Mouse (Mus musculus): ENCODE measurements at regions not wholly inside any gene's neighbourhood (a gene's known extent, or its start where the extent isn't known, plus 50 kb on each side); places are given as distances from the start of the nearest gene placed in this dataset.

- in situ Hi-C loops (cut with MboI; ENCODE audit: low pct_ligation_motif_present, low pct_unique_long_range_greater_than_20kb, low sequenced_read_pairs) (no loop called here), dilution Hi-C loops (cut with MboI; ENCODE audit: extremely low pct_ligation_motif_present, extremely low pct_unique_long_range_greater_than_20kb, low sequenced_read_pairs) (no loop called here)
- TF ChIP-seq ELF1 (IDR thresholded peaks at IDR 0.05; ENCODE audit: low read depth, low read length) = no peak
- no peak for TF ChIP-seq TBP (conservative IDR thresholded peaks at IDR 0.05; ENCODE audit: low read depth, low read length)
- TF ChIP-seq UBTF (IDR thresholded peaks at IDR 0.05; ENCODE audit: low read depth, low read length) = no peak
- no peak for TF ChIP-seq GABPA (IDR thresholded peaks at IDR 0.05; ENCODE audit: insufficient replicate concordance, low read depth, low read length)
Measured at GRCm38 (mm10) chr6:16468693-16469375, 429.4 kb downstream of the Tfec start.

GRCm38 (mm10) chr6:16458279-16458678 is 440.0 kb downstream of the Tfec start:
- no peaks in the 10 kb centered on the region for H3K9me3 ChIP-seq (replicated peaks; ENCODE audit: low read length)
- H3K4me3 ChIP-seq (replicated peaks in 1 of 3; ENCODE audit: low read depth in 2 of 3, low read length in 2 of 3, poor library complexity in 1 of 3) = no peak overlapping the region
- in situ Hi-C loops (cut with MboI; ENCODE audit: low pct_ligation_motif_present, low pct_unique_long_range_greater_than_20kb, low sequenced_read_pairs) (no loop called here), dilution Hi-C loops (cut with MboI; ENCODE audit: extremely low pct_ligation_motif_present, extremely low pct_unique_long_range_greater_than_20kb, low sequenced_read_pairs) (no loop called here)
- no peaks in the 10 kb centered on the region for H3K27me3 ChIP-seq (replicated peaks)
- no peak overlapping the region for H3K9ac ChIP-seq (ENCODE audit: insufficient read depth, low read depth)
- no peaks in the 10 kb centered on the region for H3K79me2 ChIP-seq (replicated peaks; ENCODE audit: control insufficient read depth, extremely low read depth, insufficient read depth, poor library complexity, severe bottlenecking)
- DNase-seq (ENCODE audit: extremely low read depth) = no peak
- TF ChIP-seq CHD2 (IDR thresholded peaks at IDR 0.05; ENCODE audit: low read length) (no peak), GABPA (IDR thresholded peaks at IDR 0.05; ENCODE audit: insufficient replicate concordance, low read depth, low read length) (no peak), CHD1 (IDR thresholded peaks at IDR 0.05; ENCODE audit: low read depth, low read length) (no peak), POLR2A (IDR thresholded peaks at IDR 0.05; ENCODE audit: low read depth, low read length) (no peak), NRF1 (IDR thresholded peaks at IDR 0.05; ENCODE audit: low read depth, low read length) (no peak), ELF1 (IDR thresholded peaks at IDR 0.05; ENCODE audit: low read depth, low read length) (no peak), RAD21 (IDR thresholded peaks at IDR 0.05; ENCODE audit: low read depth, low read length) (no peak), UBTF (IDR thresholded peaks at IDR 0.05; ENCODE audit: low read depth, low read length) (no peak), HCFC1 (IDR thresholded peaks at IDR 0.05; ENCODE audit: low read depth, low read length) (no peak)
- H3K4me2 ChIP-seq (ENCODE audit: insufficient read depth, low read depth, poor library complexity, severe bottlenecking) = no peak overlapping the region
- H3K4me1 ChIP-seq (ENCODE audit: control insufficient read depth in 1 of 2, insufficient read depth in 2 of 2) = no peaks in the 10 kb centered on the region
- H3K36me3 ChIP-seq (replicated peaks in 1 of 2; ENCODE audit: control insufficient read depth in 1 of 2, insufficient read depth in 1 of 2, low read length in 1 of 2) = no peaks in the 10 kb centered on the region
- H3K27ac ChIP-seq (ENCODE audit: insufficient read depth, low read depth) = no peak overlapping the region

More at GRCm38 (mm10) chr6:16468693-16469375, 429.4 kb downstream of the Tfec start:
- no peak overlapping the region for H3K4me2 ChIP-seq (ENCODE audit: insufficient read depth, low read depth, poor library complexity, severe bottlenecking)
- H3K9me3 ChIP-seq (replicated peaks; ENCODE audit: low read length) = no peaks in the 10 kb centered on the region
- H3K27me3 ChIP-seq (replicated peaks) = no peaks in the 10 kb centered on the region
- H3K27ac ChIP-seq (ENCODE audit: insufficient read depth, low read depth) = no peak overlapping the region
- no peaks in the 10 kb centered on the region for H3K36me3 ChIP-seq (replicated peaks in 1 of 2; ENCODE audit: control insufficient read depth in 1 of 2, insufficient read depth in 1 of 2, low read length in 1 of 2)
- DNase-seq (ENCODE audit: extremely low read depth) = no peak
- H3K9ac ChIP-seq (ENCODE audit: insufficient read depth, low read depth) = no peak overlapping the region
- no peaks in the 10 kb centered on the region for H3K4me1 ChIP-seq (ENCODE audit: control insufficient read depth in 1 of 2, insufficient read depth in 2 of 2)
- no peaks in the 10 kb centered on the region for H3K79me2 ChIP-seq (replicated peaks; ENCODE audit: control insufficient read depth, extremely low read depth, insufficient read depth, poor library complexity, severe bottlenecking)
- H3K4me3 ChIP-seq (replicated peaks in 1 of 3; ENCODE audit: low read depth in 2 of 3, low read length in 2 of 3, poor library complexity in 1 of 3) = no peak overlapping the region

Data from CH12.LX (cell line).